Comparison of ENCODE assay signal across 11 mouse cellular contexts in genomic region chr11:5298007-5298372, GRCm38 (mm10). TPM values are rescaled to one million over a fixed set of nuclear protein-coding genes. Genes with fewer than 3 reads are reported as not detected.
DNase-seq lines count a peak whose midpoint lies in the region; ATAC-seq and TF ChIP-seq lines count a peak whose summit lies in the region.
"Had no signal": no experiment of that assay in that cellular context is flagged by ENCODE, and none has a peak within 500 bp of the region (broad histone marks: within the 10 kb centered on the region; RNA-seq: fewer than 3 reads in every experiment).

No protein-coding gene starts in this region.

- no peak for TF ChIP-seq POLR2A in myocyte (IDR thresholded peaks at IDR 0.05; ENCODE audit: insufficient read length, low read depth)

- peak overlapping the region; percentile 64 for H3K27ac ChIP-seq in hindbrain, embryonic 10.5 days
- H3K27ac ChIP-seq in hindbrain, embryonic 13.5 days = no peak overlapping the region
- peak overlapping the region; percentile 28 for H3K27ac ChIP-seq in lung, embryonic 16.5 days (ENCODE audit: low read length)
- H3K27ac ChIP-seq in forebrain, embryonic 13.5 days = no peak overlapping the region
- H3K27ac ChIP-seq: liver, embryonic 15.5 days had no signal

- H3K79me2 ChIP-seq in myocyte (ENCODE audit: control insufficient read depth, insufficient read depth) = peaks cover 5% of the 10 kb centered on the region

- 44% methylated on average over 1 of the region's 1 CpGs for WGBS in hindbrain, embryonic 10.5 days
- WGBS in hindbrain, embryonic 13.5 days = 66% methylated on average over 1 of the region's 1 CpGs
- WGBS in lung, embryonic 16.5 days = 30% methylated on average over 1 of the region's 1 CpGs
- WGBS in forebrain, embryonic 13.5 days = 26% methylated on average over 1 of the region's 1 CpGs

- H3K9ac ChIP-seq in hindbrain, embryonic 13.5 days = no peak overlapping the region
- H3K9ac ChIP-seq in lung, embryonic 16.5 days (ENCODE audit: low read length) = peak overlapping the region; percentile 42; the same call in 1 of the 2 replicates
- no peak overlapping the region for H3K9ac ChIP-seq in forebrain, embryonic 13.5 days
- H3K9ac ChIP-seq: liver, embryonic 15.5 days had no signal

- no peak overlapping the region for H3K4me2 ChIP-seq in hindbrain, embryonic 13.5 days
- H3K4me2 ChIP-seq in lung, embryonic 16.5 days (ENCODE audit: low read depth, low read length) = peak overlapping the region; percentile 34
- peak overlapping the region; percentile 21; the same call in 1 of the 2 replicates for H3K4me2 ChIP-seq in forebrain, embryonic 13.5 days
- H3K4me2 ChIP-seq in myocyte (ENCODE audit: low read depth) = peak overlapping the region; percentile 42

- no peaks in the 10 kb centered on the region for H3K9me3 ChIP-seq in hindbrain, embryonic 10.5 days
- no peaks in the 10 kb centered on the region for H3K9me3 ChIP-seq in hindbrain, embryonic 13.5 days
- H3K9me3 ChIP-seq in lung, embryonic 16.5 days (ENCODE audit: control insufficient read depth, low read length) = no peaks in the 10 kb centered on the region
- H3K9me3 ChIP-seq in forebrain, embryonic 13.5 days (replicated peaks) = no peaks in the 10 kb centered on the region
- H3K9me3 ChIP-seq: liver, embryonic 15.5 days; midbrain, embryonic 10.5 days had no signal

- H3ac ChIP-seq in myocyte (ENCODE audit: control insufficient read depth, insufficient read length) = no peak overlapping the region

- DNase-seq in hindbrain, embryonic 10.5 days (ENCODE audit: low spot score) = no peak
- DNase-seq in lung, postnatal 14 days = no peak
- no peak for DNase-seq in cerebellum, postnatal 4 days (ENCODE audit: low spot score in 2 of 2)
- DNase-seq: heart, postnatal 36 days had no signal

- H3K27me3 ChIP-seq in hindbrain, embryonic 10.5 days (ENCODE audit: insufficient read depth, poor library complexity, severe bottlenecking) = no peaks in the 10 kb centered on the region
- H3K27me3 ChIP-seq in hindbrain, embryonic 13.5 days = no peaks in the 10 kb centered on the region
- no peaks in the 10 kb centered on the region for H3K27me3 ChIP-seq in lung, embryonic 16.5 days (ENCODE audit: control insufficient read depth, insufficient read depth, low read depth, low read length)
- no peaks in the 10 kb centered on the region for H3K27me3 ChIP-seq in forebrain, embryonic 13.5 days
- H3K27me3 ChIP-seq in myocyte (ENCODE audit: control insufficient read depth, insufficient read depth, insufficient read length) = no peaks in the 10 kb centered on the region
- H3K27me3 ChIP-seq: liver, embryonic 15.5 days had no signal

- ATAC-seq in hindbrain, embryonic 13.5 days (ENCODE audit: low FRiP score) = no peak
- ATAC-seq in lung, embryonic 16.5 days (ENCODE audit: low read depth) = no peak
- no peak for ATAC-seq in forebrain, embryonic 13.5 days
- ATAC-seq in activated CD4-positive, CD25-positive, alpha-beta regulatory T cell, adult 4 months = no peak

- H3K4me3 ChIP-seq in hindbrain, embryonic 10.5 days = no peak overlapping the region
- H3K4me3 ChIP-seq in hindbrain, embryonic 13.5 days = no peak overlapping the region
- H3K4me3 ChIP-seq in lung, embryonic 16.5 days (ENCODE audit: low read length) = no peak overlapping the region
- H3K4me3 ChIP-seq in forebrain, embryonic 13.5 days = no peak overlapping the region
- H3K4me3 ChIP-seq in myocyte = no peak overlapping the region
- H3K4me3 ChIP-seq: liver, embryonic 15.5 days; midbrain, embryonic 10.5 days had no signal

- no peaks in the 10 kb centered on the region for H3K36me3 ChIP-seq in hindbrain, embryonic 10.5 days
- H3K36me3 ChIP-seq in hindbrain, embryonic 13.5 days = no peaks in the 10 kb centered on the region
- no peaks in the 10 kb centered on the region for H3K36me3 ChIP-seq in lung, embryonic 16.5 days (ENCODE audit: control insufficient read depth, insufficient read depth, low read length)
- H3K36me3 ChIP-seq in forebrain, embryonic 13.5 days (ENCODE audit: poor library complexity, severe bottlenecking) = no peaks in the 10 kb centered on the region
- no peaks in the 10 kb centered on the region for H3K36me3 ChIP-seq in myocyte (ENCODE audit: control insufficient read depth, insufficient read depth)
- H3K36me3 ChIP-seq: liver, embryonic 15.5 days; midbrain, embryonic 10.5 days had no signal

- peaks cover 33% of the 10 kb centered on the region for H3K4me1 ChIP-seq in hindbrain, embryonic 10.5 days (replicated peaks)
- H3K4me1 ChIP-seq in hindbrain, embryonic 13.5 days (replicated peaks) = peaks cover 21% of the 10 kb centered on the region
- peaks cover 31% of the 10 kb centered on the region for H3K4me1 ChIP-seq in lung, embryonic 16.5 days (replicated peaks; ENCODE audit: control insufficient read depth, insufficient read depth, low read length)
- H3K4me1 ChIP-seq in forebrain, embryonic 13.5 days = peaks cover 24% of the 10 kb centered on the region

TF ChIP-seq in myocyte, 11 proteins besides CTCF, POLR2A, EP300 and RAD21:
- TF ChIP-seq MYOD1 (IDR thresholded peaks at IDR 0.05; ENCODE audit: control insufficient read depth in 1 of 3, insufficient read length in 2 of 3, low read depth in 2 of 3) (no peak), SRF (IDR thresholded peaks at IDR 0.05; ENCODE audit: control insufficient read depth, insufficient read length, low read depth) (no peak), CEBPB (IDR thresholded peaks at IDR 0.05; ENCODE audit: insufficient read depth, poor library complexity, severe bottlenecking) (no peak), MAX (IDR thresholded peaks at IDR 0.05; ENCODE audit: low read depth) (no peak), E2F4 (IDR thresholded peaks at IDR 0.05; ENCODE audit: insufficient read depth) (no peak), MYOG (IDR thresholded peaks at IDR 0.05; ENCODE audit: control insufficient read depth in 1 of 3, insufficient read depth in 1 of 3, insufficient read length in 2 of 3, low read depth in 2 of 3) (no peak), TCF3 (IDR thresholded peaks at IDR 0.05; ENCODE audit: insufficient read length, low read depth) (no peak), USF1 (IDR thresholded peaks at IDR 0.05; ENCODE audit: low read depth) (no peak), REST (IDR thresholded peaks at IDR 0.05; ENCODE audit: insufficient read depth, insufficient read length) (no peak), TCF12 (IDR thresholded peaks at IDR 0.05; ENCODE audit: insufficient read depth, poor library complexity, severe bottlenecking) (no peak), POLR2AphosphoS2 (IDR thresholded peaks at IDR 0.05; ENCODE audit: insufficient read length, low read depth) (no peak)

RNA-seq across cellular contexts. Expression of gene Kremen1, which starts 36.6 kb away (rescaled TPM):
- 12.1 and 12.8 TPM in 2 replicates for polyA plus RNA-seq in hindbrain, embryonic 10.5 days (2016; fragmentation: Nextera tagmentation; extraction: Ambion mirVana)
- polyA plus RNA-seq in hindbrain, embryonic 13.5 days (2015; fragmentation: Nextera tagmentation; extraction: Ambion mirVana) = 6.5 and 7.5 TPM in 2 replicates
- polyA plus RNA-seq in lung, embryonic 16.5 days (2015; fragmentation: Nextera tagmentation; extraction: Ambion mirVana) = 18.6 and 20.5 TPM in 2 replicates
- polyA plus RNA-seq in forebrain, embryonic 13.5 days (2015; fragmentation: Nextera tagmentation; extraction: Ambion mirVana) = 6.6 and 7.2 TPM in 2 replicates
- polyA plus RNA-seq in myocyte (2012; fragmentation: generic; extraction: Trizol) = 79.3 TPM
- 1 to 10 TPM; 3.3 to 4.2 TPM for polyA plus RNA-seq in activated CD4-positive, CD25-positive, alpha-beta regulatory T cell, adult 4 months (2017; shearing (Covaris generic))

Comparison
In these comparisons a context has a peak if more than half of its experiments do, and no peak if none do; other contexts are left out.
1. H3K27ac ChIP-seq: peak in hindbrain, embryonic 10.5 days (single experiment) and lung, embryonic 16.5 days (single experiment); none in hindbrain, embryonic 13.5 days (single experiment) and forebrain, embryonic 13.5 days (single experiment).